Mouse (Mus musculus) bone marrow, adult 2 months (tissue): ENCODE results near the gene Utp20.

Source experiments
- CTCF ChIP-seq: fragments of 200-500 bp; IDR thresholded peaks from 2 replicates; pipeline ENCODE4 v1.5.1; 2011; ENCODE audit warnings: low read length, control low read depth; ENCODE audit not compliant: control insufficient read depth, insufficient read depth
- POLR2A ChIP-seq: fragments of 200-500 bp; IDR thresholded peaks from 2 replicates; pipeline ENCODE4 v1.6.1; 2011; ENCODE audit warnings: low read depth, mild to moderate bottlenecking, control low read depth, low read length, borderline replicate concordance; ENCODE audit not compliant: control insufficient read depth

GRCm38 (mm10) chr10:88793671-88794070 lies 32.9 kb downstream of the Utp20 start:
- TF ChIP-seq CTCF (no peak), POLR2A (no peak)
